Mouse (Mus musculus) urinary bladder, postnatal 4 days (tissue): ENCODE measurements around the gene Leng8.
"Not testable (repeated sequence)": the region's sequence is repeated elsewhere in the genome, so short reads cannot be mapped to it uniquely, and the experiment has no call there.

Experiments used
- DNase-seq, 2 experiments: peaks; one replicate each; pipeline ENCODE4 v3.0.0; 2021 to 2022; ENCODE audit warnings: low spot score in 2 of 2

Leng8 gene

DNA sequence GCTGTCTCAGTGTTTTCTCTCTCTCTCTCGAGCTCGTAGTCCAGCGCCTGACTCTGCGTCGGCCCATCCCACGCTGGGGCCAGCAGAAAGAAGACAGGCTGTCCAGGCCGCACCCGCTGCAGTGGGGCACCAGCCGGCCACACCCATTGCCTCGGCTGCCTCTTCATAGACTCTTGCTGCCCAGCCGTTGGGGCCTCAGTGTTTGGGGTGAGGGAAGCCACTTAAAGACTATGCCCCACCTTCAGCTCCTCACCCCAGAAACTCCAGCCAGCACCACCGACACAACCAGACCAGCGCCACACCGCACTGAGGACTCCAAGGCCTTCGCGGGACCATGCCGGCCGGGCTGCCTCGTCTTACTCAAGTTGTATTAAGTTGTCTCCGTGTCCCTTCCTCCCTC, 10.5 kb downstream of the Leng8 start:
- DNase-seq: no peak

DNA sequence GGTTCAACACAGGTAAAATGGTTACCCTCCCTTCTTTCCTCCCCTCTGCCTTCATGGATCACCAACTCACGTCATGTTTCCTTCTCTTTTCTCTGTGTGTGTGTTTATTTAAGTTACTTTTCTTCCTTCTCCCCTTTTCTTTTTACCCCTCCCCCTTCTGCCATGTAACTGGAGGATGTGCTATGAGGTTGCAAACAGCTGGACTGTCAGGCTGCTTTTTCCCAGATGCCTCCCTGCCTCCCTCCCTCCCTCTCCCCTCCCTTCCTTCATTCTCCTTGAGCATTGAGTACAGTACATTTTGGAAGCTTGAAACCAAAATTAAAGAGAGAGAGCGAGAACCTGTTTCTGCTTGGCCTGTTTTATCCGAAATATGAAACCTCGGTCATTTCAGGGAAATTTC, 11.0 kb downstream of the Leng8 start:
- no peak for DNase-seq

DNA sequence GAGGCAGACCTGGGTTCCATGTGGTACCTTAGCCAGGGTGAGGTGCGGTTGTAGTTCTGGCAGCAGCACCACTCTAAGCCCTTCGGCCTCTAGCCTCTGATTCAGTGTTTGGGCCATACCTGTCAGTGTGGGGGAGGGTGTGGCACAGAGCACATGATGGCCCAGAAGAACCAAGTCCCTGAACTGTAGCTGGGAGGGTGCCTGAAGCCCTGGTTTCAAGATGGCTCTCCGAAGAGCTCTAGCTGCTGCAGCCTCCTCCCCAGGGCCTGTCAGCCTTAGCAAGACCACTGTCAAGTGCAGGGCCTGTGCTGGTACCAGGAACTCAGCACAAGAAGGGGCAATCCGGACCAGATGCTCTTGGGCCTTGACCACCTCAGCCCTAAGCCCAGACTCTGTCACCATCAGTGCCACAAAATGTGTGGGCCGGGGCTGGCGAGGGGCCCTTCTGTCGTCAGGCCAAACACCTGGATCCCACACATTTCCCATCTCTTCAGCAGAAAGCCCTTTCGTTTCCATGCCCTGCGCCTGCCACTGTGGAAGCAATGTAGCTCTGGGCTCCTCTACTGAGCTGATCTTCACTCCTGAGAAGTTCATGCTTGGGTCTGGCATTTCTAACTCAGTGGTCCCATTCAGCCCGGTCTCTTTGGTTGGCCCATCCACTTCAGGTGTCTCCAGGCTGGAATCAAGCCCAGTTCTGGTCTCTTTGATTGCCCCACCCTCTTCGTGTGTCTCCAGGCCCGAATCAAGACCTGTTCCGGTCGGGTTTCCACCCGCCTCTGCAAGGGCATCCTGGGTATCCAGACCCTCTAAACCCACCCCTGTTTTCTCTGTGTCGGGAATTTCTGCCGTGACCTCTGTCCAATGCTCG, 11.7 kb downstream of the Leng8 start:
- DNase-seq: no peak

DNA sequence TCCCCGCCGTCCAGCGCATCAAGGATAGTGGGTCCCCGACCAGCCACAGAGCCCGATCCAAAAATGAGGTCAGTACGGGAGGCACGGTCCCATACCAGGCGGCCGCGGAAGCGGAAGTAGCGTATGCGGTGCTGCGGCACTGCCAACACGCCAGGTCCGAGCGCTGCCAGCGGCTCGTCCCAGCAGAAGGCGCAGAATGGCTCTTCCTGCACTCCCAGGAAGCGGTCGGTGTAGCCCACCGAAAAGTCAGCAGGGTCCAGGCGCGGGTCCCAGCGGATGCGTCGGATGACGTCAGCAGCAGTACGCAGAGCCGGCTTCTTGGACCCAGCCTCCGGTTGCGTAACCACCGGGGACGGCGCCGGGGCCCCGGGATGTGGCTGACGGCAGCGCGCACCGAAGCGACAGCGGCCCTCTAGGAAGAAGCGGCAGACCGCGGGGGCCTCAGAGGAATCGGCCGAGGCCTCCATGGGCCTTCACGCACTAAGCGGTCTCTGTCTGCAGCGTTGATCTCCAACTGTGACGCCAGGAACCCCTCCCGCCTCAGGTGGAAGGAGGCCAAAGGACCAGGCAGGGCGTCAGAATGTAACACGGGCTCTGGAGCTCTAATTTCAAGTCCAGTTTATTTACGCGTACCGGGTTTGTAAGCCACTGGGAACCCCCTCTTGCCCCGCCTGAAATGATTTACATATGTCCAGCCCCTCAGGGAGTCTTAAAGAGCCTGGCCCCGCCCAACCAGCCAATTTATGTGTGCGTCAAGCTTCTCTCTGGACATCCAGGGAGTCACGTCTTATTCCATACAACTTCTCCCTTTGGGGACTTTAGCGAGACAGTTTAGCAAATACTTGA, 12.6 kb downstream of the Leng8 start:
- DNase-seq: peak; percentile 70 to 73

DNA sequence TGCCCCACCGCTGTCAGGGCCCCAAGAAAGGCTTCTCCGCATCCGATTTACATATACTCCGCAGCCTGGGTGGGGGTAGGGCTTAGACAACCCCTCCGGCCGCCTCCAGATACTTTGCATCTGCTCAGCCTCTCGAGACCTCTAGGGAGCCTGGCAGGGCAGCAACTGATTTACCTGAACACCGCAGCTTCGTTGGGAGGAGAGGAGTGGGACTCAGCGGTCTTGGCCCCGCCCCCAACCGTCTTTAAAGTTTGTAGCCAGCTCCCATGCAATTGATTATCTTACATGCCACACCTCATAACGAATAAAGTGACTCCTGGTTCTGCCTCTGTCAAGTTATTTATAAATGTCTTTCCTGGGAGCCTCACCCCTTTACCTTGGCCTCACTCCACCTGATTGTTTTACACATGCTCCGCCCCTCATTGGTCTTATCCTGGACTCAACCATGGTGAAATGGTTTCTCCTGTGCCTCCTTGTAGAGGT, 13.3 kb downstream of the Leng8 start, which contains the start of gene Leng9:
Gene Leng9, minus strand, starts transcription at position 316 of the 483 bp plus-strand sequence.
- peak in 1 of 2 experiments; percentile 55 for DNase-seq

DNA sequence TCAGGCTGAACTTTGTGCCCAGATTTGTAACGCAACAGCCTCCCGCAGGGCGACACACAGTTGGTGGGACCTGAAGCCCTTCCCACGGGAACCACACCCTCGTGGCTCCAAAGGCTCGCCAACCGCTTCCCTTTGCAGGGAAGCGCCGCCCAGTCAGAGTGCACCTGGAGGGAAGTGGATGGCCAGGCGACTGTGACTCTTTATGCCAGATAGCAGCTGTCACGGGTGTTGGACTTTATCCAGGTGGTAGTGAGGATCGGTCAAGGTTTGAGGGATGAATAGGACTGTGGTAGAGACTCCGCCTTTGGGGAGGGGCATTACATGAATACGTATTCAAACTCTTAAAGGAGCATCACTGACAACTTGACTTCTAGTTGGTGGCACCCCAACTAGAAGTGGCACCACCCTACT, 14.0 kb downstream of the Leng8 start:
- DNase-seq: peak in 1 of 2 experiments; percentile 49

DNA sequence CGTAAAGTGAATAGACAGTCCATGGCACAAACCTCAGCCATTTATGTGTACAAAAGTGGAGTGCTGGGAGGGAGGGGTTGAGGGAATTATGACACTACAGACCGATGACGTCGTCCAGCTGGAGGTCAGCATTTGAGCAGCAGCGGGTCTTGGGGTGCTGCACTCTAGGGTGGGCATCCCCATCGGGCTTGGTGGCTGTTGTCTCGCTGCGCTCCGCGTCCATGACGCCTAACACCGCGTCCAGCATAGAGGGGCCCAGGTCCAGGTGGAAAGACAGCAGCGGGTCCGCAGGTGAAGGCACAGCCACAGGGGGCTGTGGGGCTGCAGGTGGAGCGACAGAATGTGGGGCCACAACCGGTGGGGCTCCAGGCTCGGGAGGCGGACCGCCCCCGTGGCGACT, 14.4 kb downstream of the Leng8 start:
- peak in 1 of 2 experiments; percentile 59 for DNase-seq

DNA sequence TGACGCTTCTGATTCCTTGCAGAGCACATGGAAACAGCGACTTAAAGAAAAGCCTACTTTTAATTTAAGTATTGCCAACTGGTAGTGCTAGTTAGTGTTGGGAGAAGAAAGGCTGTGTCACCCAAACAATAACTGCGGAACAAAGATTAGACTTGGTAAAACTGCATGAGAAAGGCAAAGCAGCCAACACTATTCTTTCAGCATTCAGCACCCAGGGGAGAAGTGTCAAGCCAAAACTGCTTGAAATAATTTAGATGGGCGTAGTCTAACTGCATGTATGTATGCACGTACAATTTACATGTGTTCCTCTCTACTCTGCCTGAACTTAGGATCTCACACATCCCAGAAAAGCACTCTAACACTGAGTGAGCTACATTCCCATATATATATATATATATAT, 17.5 kb downstream of the Leng8 start:
- no peak for DNase-seq

DNA sequence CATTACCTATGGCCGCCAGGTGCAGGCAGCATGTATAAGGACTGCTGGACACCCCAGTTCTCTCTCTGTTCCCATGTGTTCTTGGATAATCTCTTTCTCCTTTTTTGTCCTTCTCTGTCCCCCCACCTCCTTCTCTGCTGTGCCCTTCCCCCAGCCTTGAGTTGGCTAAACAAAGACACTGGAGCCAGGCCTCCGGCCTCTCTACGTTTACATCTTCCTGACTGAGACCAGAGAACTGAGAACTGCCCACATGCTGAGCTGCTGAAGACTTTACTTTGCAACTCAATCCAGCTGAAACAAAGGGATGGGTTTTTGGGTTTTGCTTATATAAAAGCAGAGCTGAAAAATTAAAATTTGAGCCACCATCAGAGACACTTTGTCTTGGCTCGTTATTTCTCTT, 18.1 kb downstream of the Leng8 start:
- DNase-seq: no peak

DNA sequence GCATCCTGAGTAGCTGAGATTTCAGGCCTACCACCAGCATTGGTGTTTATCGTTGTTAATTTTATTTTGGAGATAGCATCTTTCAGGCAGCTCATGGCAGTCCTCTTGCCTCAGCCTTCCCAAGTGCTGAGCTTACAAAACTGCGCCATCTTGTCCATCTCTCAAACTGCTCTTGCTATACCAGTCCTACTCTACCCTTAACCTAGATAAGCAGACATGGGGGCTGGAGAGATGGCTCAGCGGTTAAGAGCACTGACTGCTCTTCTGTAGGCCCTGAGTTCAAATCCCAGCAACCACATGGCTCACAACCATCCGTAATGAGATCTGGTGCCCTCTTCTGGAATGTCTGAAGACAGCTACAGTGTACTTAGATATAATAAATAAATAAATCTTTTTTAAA, 24.8 kb downstream of the Leng8 start:
- DNase-seq: not testable (repeated sequence)

DNA sequence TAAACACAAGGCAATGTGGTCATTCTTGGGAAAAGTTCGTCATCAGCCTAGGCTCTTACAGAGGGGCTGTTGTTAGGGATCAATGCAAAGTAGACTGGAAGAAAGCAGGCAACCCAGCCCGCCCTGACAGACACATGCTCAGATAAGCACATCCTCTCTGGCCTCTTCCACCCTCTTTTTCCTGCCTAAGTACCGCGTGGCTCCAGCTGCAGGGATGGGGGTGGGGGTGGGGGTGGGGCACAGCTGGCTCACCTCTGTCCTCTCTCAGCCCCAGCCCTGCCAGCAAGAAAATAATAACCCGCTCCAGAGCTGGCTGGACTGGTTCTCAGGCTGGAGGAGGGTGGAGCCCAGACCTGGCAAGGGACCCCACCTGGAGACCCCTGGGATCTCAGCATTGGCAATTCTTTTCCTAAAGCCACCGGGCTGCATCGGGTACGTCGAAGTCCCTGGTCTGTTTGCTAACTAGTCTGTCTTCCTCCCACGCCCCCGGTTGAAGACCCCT, 26.8 kb downstream of the Leng8 start:
- no peak for DNase-seq

DNA sequence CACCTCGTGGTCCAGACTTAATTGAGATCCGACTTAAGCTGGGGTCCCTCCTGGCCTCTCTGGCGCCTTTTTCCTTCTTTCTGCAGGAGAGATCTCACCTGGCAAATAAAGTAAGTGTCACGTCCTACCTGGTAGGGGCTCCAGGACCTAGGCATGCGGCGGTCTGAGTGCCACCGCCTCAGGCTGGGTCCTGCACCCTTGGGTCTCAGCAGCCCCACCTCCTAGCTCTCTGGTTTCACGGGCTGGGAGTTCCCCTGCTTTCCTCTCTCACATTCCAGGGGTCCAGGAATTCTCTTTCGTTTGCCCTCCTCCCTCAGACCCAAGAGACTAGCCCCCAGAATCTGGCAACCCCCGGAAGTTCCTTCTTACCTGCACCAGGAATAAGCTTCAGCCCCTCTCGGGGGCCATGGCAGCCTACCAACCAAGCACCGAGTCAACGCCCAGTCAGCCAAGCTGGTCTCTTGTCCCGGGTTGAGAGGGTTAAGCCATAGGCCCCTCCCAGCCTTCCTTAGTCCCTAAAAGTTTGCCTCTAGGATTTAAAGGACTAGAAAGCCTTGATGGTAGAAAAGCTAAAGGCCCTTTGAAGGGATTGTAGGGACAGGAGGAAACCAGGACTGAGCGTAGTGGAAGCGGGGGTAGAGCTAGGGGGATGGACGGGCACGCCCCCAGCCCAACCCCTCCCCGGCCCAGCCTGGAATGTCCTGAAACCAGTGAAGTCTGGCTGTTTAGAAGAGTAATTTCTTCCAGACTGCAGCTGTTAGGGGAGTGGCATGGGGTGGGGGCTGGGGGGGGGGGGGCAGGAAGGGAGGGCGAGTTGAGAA, 27.5 kb downstream of the Leng8 start, which contains the start of gene Cdc42ep5:
Gene Cdc42ep5, minus strand, starts transcription at position 771 of the 821 bp plus-strand sequence.
- DNase-seq: peak; percentile 69 to 79

DNA sequence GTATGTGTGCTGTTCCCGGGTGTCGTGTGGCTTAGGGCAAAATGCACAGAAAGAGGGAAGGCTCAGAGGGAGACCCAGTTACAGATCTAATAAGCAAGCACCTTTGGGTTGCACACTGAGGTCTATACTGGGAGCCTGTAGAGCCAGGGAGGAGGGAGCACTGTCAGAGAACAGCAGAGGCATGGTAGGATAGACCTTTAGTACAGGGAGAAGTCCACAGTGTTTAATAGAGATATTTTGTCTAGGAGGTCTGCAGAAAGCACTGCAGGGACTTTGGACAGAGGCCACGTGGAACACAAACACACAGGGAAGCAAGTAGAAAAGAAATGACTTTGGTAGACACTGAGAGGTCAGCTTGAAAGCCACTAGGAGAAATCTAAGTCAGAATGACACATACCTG, 28.4 kb downstream of the Leng8 start:
- no peak for DNase-seq

DNA sequence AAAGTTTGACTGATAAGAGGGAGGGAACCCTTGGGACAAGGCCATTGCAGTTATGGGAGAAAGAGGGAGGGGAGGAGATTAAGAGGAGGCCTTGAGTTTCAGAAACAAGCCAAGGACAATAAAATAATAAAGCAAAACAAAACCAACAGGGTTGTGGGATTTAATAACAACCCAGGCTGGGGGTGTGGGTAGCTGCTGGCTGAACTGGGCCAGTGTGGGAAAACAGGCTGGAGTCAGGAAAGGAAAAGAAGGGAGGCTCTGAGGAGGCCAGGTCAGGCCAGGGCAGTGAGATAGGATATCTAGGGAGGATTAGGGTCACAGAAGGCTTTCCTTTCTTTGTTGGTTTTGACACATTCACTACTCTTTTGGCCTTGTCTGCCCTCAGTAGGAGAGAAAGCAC, 30.3 kb downstream of the Leng8 start:
- no peak for DNase-seq

DNA sequence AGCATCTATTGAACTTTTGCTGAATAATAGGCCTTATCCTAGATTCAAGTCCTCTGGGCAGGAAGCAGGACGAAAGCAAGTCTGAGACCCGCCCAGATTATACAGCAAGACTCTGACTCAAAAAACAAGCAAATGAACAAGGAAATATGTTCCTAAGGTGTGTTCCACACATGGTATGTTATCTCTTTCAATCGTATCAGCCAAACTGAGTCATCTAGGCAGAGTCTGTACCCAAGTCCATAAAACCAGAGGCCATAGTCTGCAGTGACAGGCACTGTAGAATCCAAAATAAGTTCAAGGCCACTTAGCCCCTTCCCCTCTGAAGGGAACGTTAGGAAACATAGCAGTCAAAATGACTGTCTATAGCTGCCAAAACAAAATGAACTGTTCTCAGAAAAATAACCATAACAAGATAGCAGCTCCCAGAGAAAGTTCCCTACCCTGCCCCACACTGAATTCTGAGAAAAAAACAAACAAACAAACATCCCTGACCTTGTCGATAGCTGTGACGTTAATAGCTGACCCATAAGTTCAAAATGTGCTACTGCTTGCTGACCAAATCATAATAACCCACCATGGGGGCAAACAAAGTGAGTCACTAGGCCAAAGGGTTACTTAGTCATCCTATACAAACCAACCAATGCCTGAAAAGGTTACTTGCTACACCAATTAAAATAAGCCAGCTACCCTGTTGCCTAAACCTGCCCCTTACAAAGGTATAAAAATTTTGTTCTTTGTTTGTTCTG, 33.5 kb downstream of the Leng8 start:
- no peak for DNase-seq

DNA sequence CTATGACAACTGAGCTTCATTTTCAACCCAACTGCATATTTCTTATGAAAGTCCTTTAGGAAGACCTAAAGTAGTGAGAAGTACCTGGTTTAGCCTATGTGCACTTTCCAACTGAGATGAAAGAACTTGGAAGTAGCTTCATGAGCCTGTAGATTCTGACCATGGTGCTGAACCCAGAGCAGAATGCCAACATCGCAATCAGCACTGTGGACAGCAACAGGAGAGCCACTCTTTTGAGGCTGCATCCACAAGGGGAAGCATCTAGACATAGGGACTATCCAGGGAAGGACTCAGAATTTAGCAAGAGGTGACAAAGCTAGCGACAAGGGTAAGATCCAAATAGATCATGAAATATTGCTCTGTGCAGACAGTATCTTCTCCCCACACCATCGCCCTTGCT, 41.6 kb downstream of the Leng8 start:
- peak in 1 of 2 experiments; percentile 62 for DNase-seq
